Mouse (Mus musculus): ENCODE measurements at regions not wholly inside any gene's neighbourhood (a gene's known extent, or its start where the extent isn't known, plus 50 kb on each side); places are given as distances from the start of the nearest gene placed in this dataset.

- Histone ChIP-seq H3K4me3 (no peak overlapping the region), H3K36me3 (no peaks in the 10 kb centered on the region), H3K27me3 (replicated peaks) (no peaks in the 10 kb centered on the region), H3K4me1 (no peaks in the 10 kb centered on the region), H3K4me2 (replicated peaks) (no peak overlapping the region), H3K9ac (no peak overlapping the region), H3K27ac (no peak overlapping the region), H3K9me3 (no peaks in the 10 kb centered on the region)
- 29% methylated on average over 3 of the region's 3 CpGs for WGBS
- ATAC-seq (ENCODE audit: low FRiP score, low read depth) = no peak
Measured at GRCm38 (mm10) chr5:46666250-46666649, 808.8 kb upstream of the Lcorl start.

- Histone ChIP-seq H3K27ac (no peak overlapping the region), H3K9ac (no peak overlapping the region), H3K4me1 (no peaks in the 10 kb centered on the region), H3K27me3 (replicated peaks) (no peaks in the 10 kb centered on the region), H3K36me3 (no peaks in the 10 kb centered on the region), H3K9me3 (no peaks in the 10 kb centered on the region), H3K4me3 (no peak overlapping the region), H3K4me2 (replicated peaks) (no peak overlapping the region)
- ATAC-seq (ENCODE audit: low FRiP score, low read depth) = no peak
Measured at GRCm38 (mm10) chr5:46657065-46657464, 799.6 kb upstream of the Lcorl start.

GRCm38 (mm10) chr5:46654189-46654588, 796.8 kb upstream of the Lcorl start:
- no peaks in the 10 kb centered on the region for H3K27me3 ChIP-seq (replicated peaks)
- no peaks in the 10 kb centered on the region for H3K4me1 ChIP-seq
- H3K36me3 ChIP-seq = no peaks in the 10 kb centered on the region
- H3K4me3 ChIP-seq = no peak overlapping the region
- H3K4me2 ChIP-seq (replicated peaks) = no peak overlapping the region
- WGBS = 95% methylated on average over 1 of the region's 1 CpGs
- no peak overlapping the region for H3K27ac ChIP-seq
- ATAC-seq (ENCODE audit: low FRiP score, low read depth) = no peak
- H3K9me3 ChIP-seq = no peaks in the 10 kb centered on the region
- no peak overlapping the region for H3K9ac ChIP-seq

GRCm38 (mm10) chr5:46643009-46643408, 785.6 kb upstream of the Lcorl start:
- Histone ChIP-seq H3K4me2 (replicated peaks) (no peak overlapping the region), H3K9me3 (no peaks in the 10 kb centered on the region), H3K27ac (no peak overlapping the region), H3K4me1 (no peaks in the 10 kb centered on the region), H3K27me3 (replicated peaks) (no peaks in the 10 kb centered on the region), H3K36me3 (no peaks in the 10 kb centered on the region), H3K9ac (no peak overlapping the region), H3K4me3 (no peak overlapping the region)
- WGBS = 75% methylated on average over 2 of the region's 2 CpGs
- ATAC-seq (ENCODE audit: low FRiP score, low read depth) = no peak

GRCm38 (mm10) chr5:46635116-46635668, 777.8 kb upstream of the Lcorl start:
- ATAC-seq (ENCODE audit: low FRiP score, low read depth) = no peak
- Histone ChIP-seq H3K4me3 (no peak overlapping the region), H3K9me3 (no peaks in the 10 kb centered on the region), H3K36me3 (no peaks in the 10 kb centered on the region), H3K4me2 (replicated peaks) (no peak overlapping the region), H3K27ac (no peak overlapping the region), H3K9ac (no peak overlapping the region), H3K4me1 (no peaks in the 10 kb centered on the region), H3K27me3 (replicated peaks) (no peaks in the 10 kb centered on the region)
